Mouse (Mus musculus) hindbrain, embryonic 14.5 days (tissue): ENCODE measurements around the gene Zfp536. TPM values are rescaled to one million over a fixed set of nuclear protein-coding genes. Genes with fewer than 3 reads are reported as not detected.

Source experiments
- ATAC-seq: fragments of 200-750 bp; cut with Nextera tagmentation; 2 replicates; pipeline ENCODE4 v1.8.0; 2017; ENCODE audit warnings: moderate number of reproducible peaks, mild to moderate bottlenecking, moderate TSS enrichment, moderate library complexity; ENCODE audit not compliant: low FRiP score
- DNase-seq: peaks from one replicate; pipeline ENCODE4 v3.0.0-alpha.2; 2015; ENCODE audit warnings: low spot score
- H3K27ac ChIP-seq: fragments of 300-500 bp; sonication (generic); 2 replicates; pipeline ENCODE4 v1.5.1; 2014; ENCODE audit warnings: mild to moderate bottlenecking, moderate library complexity
- H3K27me3 ChIP-seq: fragments of 300-500 bp; sonication (generic); 2 replicates; pipeline ENCODE4 v1.6.1; 2014; ENCODE audit warnings: mild to moderate bottlenecking, low read length, mixed read lengths; ENCODE audit not compliant: control insufficient read depth, insufficient read depth
- H3K36me3 ChIP-seq: fragments of 300-500 bp; sonication (generic); replicated peaks from 2 replicates; pipeline ENCODE4 v1.6.1; 2014; ENCODE audit not compliant: control insufficient read depth, insufficient read depth
- H3K4me1 ChIP-seq: fragments of 300-500 bp; sonication (generic); replicated peaks from 2 replicates; pipeline ENCODE4 v1.6.1; 2014; ENCODE audit warnings: antibody characterized with exemption, low read length, mixed read lengths; ENCODE audit not compliant: control insufficient read depth, insufficient read depth
- H3K4me2 ChIP-seq: fragments of 300-500 bp; sonication (generic); replicated peaks from 2 replicates; pipeline ENCODE4 v1.6.1; 2014; ENCODE audit warnings: mild to moderate bottlenecking, moderate library complexity
- H3K4me3 ChIP-seq: fragments of 300-500 bp; sonication (generic); replicated peaks from 2 replicates; pipeline ENCODE4 v1.5.1; 2014; ENCODE audit warnings: mild to moderate bottlenecking, low read length
- H3K9ac ChIP-seq: fragments of 300-500 bp; sonication (generic); 2 replicates; pipeline ENCODE4 v1.6.1; 2014
- H3K9me3 ChIP-seq: fragments of 300-500 bp; sonication (generic); 2 replicates; pipeline ENCODE4 v1.6.1; 2016; ENCODE audit warnings: low read length; ENCODE audit not compliant: control insufficient read depth
- WGBS: fragments of 180-500 bp; shearing (Covaris S2); extraction: QIAGEN DNeasy Blood & Tissue Kit; methylation state at CpG from one replicate; pipeline ENCODE4 v1.1.7; 2014; 5-methylcytosine and 5-hydroxymethylcytosine counted together
- polyA plus RNA-seq: library from polyadenylated mRNA; unstranded; fragments of >200 nt; fragmentation: Nextera tagmentation; extraction: Ambion mirVana; gene quantifications from 2 replicates; pipeline ENCODE4 v1.2.1, GENCODE M21; 2014

The Zfp536 gene
- polyA plus RNA-seq, 1 experiment from 2014 or later: 43.0 TPM

- no peak overlapping the region for H3K9ac ChIP-seq
These were observed 147.7 kb downstream of the Zfp536 start for GRCm38 (mm10) chr7:37625758-37626157.

GRCm38 (mm10) chr7:37624759-37625340 is 148.6 kb downstream of the Zfp536 start:
- Histone ChIP-seq H3K4me3 (peak overlapping the region; percentile 43), H3K27me3 (no peaks in the 10 kb centered on the region), H3K4me2 (peak overlapping the region; percentile 68), H3K36me3 (no peaks in the 10 kb centered on the region), H3K27ac (peak overlapping the region; percentile 92), H3K4me1 (peaks cover 38% of the 10 kb centered on the region), H3K9ac (peak overlapping the region; percentile 76), H3K9me3 (no peaks in the 10 kb centered on the region)
- peak; percentile 58 for ATAC-seq
- DNase-seq: peak; percentile 58
- WGBS: 4% methylated on average over 20 of the region's 20 CpGs

More at GRCm38 (mm10) chr7:37625758-37626157, 147.7 kb downstream of the Zfp536 start:
- no peaks in the 10 kb centered on the region for H3K36me3 ChIP-seq
- no peaks in the 10 kb centered on the region for H3K9me3 ChIP-seq
- DNase-seq (peak; percentile 60), ATAC-seq (peak; percentile 38)
- no peaks in the 10 kb centered on the region for H3K27me3 ChIP-seq
- H3K4me3 ChIP-seq: no peak overlapping the region
- 11% methylated on average over 8 of the region's 8 CpGs for WGBS
- H3K4me1 ChIP-seq: peaks cover 38% of the 10 kb centered on the region
- peak overlapping the region; percentile 33; the same call in 1 of the 2 replicates for H3K4me2 ChIP-seq
- H3K27ac ChIP-seq: peak overlapping the region; percentile 81

GRCm38 (mm10) chr7:37623903-37624758 is 149.3 kb downstream of the Zfp536 start:
- peak overlapping the region; percentile 68 for H3K4me2 ChIP-seq
- H3K27ac ChIP-seq: peak overlapping the region; percentile 92
- H3K27me3 ChIP-seq: no peaks in the 10 kb centered on the region
- H3K36me3 ChIP-seq: no peaks in the 10 kb centered on the region
- H3K9ac ChIP-seq: peak overlapping the region; percentile 76
- WGBS: 2% methylated on average over 42 of the region's 62 CpGs
- no peaks in the 10 kb centered on the region for H3K9me3 ChIP-seq
- DNase-seq (peak; percentile 80), ATAC-seq (peak; percentile 80)
- H3K4me1 ChIP-seq: peaks cover 38% of the 10 kb centered on the region
- peak overlapping the region; percentile 43 for H3K4me3 ChIP-seq

GRCm38 (mm10) chr7:37619254-37619653 is 154.2 kb downstream of the Zfp536 start:
- DNase-seq: no peak
- no peak overlapping the region for H3K4me3 ChIP-seq
- ATAC-seq: no peak
- H3K36me3 ChIP-seq: no peaks in the 10 kb centered on the region
- H3K27me3 ChIP-seq: no peaks in the 10 kb centered on the region
- no peaks in the 10 kb centered on the region for H3K9me3 ChIP-seq
- H3K4me1 ChIP-seq: peaks cover 10% of the 10 kb centered on the region; the same call in 1 of the 2 replicates
- no peak overlapping the region for H3K27ac ChIP-seq
- 62% methylated on average over 7 of the region's 7 CpGs for WGBS
- H3K9ac ChIP-seq: no peak overlapping the region
- no peak overlapping the region for H3K4me2 ChIP-seq

- H3K9me3 ChIP-seq: no peaks in the 10 kb centered on the region
- no peak overlapping the region for H3K9ac ChIP-seq
- no peaks in the 10 kb centered on the region for H3K4me1 ChIP-seq
- DNase-seq (no peak), ATAC-seq (no peak)
- H3K27ac ChIP-seq: no peak overlapping the region
- no peak overlapping the region for H3K4me3 ChIP-seq
- no peak overlapping the region for H3K4me2 ChIP-seq
- 92% methylated on average over 2 of the region's 2 CpGs for WGBS
- H3K36me3 ChIP-seq: no peaks in the 10 kb centered on the region
- no peaks in the 10 kb centered on the region for H3K27me3 ChIP-seq
These were observed 155.6 kb downstream of the Zfp536 start for GRCm38 (mm10) chr7:37617880-37618279.

GRCm38 (mm10) chr7:37615932-37616331 is 157.5 kb downstream of the Zfp536 start:
- WGBS: 85% methylated on average over 4 of the region's 4 CpGs
- ATAC-seq: no peak
- Histone ChIP-seq H3K4me1 (no peaks in the 10 kb centered on the region), H3K9me3 (no peaks in the 10 kb centered on the region), H3K4me2 (no peak overlapping the region), H3K9ac (no peak overlapping the region), H3K36me3 (no peaks in the 10 kb centered on the region), H3K27ac (no peak overlapping the region), H3K4me3 (no peak overlapping the region), H3K27me3 (no peaks in the 10 kb centered on the region)
- DNase-seq: no peak

GRCm38 (mm10) chr7:37614381-37614780 is 159.1 kb downstream of the Zfp536 start:
- Histone ChIP-seq H3K4me3 (no peak overlapping the region), H3K9me3 (no peaks in the 10 kb centered on the region), H3K4me1 (no peaks in the 10 kb centered on the region), H3K36me3 (no peaks in the 10 kb centered on the region), H3K9ac (no peak overlapping the region), H3K27ac (no peak overlapping the region), H3K27me3 (no peaks in the 10 kb centered on the region), H3K4me2 (no peak overlapping the region)
- DNase-seq (no peak), ATAC-seq (no peak)
- 76% methylated on average over 10 of the region's 10 CpGs for WGBS

- WGBS: 93% methylated on average over 14 of the region's 14 CpGs
- no peaks in the 10 kb centered on the region for H3K27me3 ChIP-seq
- no peaks in the 10 kb centered on the region for H3K9me3 ChIP-seq
- no peak for ATAC-seq
- H3K4me3 ChIP-seq: no peak overlapping the region
- no peak for DNase-seq
- no peaks in the 10 kb centered on the region for H3K36me3 ChIP-seq
- H3K4me2 ChIP-seq: no peak overlapping the region
- H3K27ac ChIP-seq: no peak overlapping the region
- no peak overlapping the region for H3K9ac ChIP-seq
- no peaks in the 10 kb centered on the region for H3K4me1 ChIP-seq
These were observed 164.9 kb downstream of the Zfp536 start for GRCm38 (mm10) chr7:37608556-37608955.

- H3K4me1 ChIP-seq: peaks cover 5% of the 10 kb centered on the region; the same call in 1 of the 2 replicates
- no peaks in the 10 kb centered on the region for H3K9me3 ChIP-seq
- 90% methylated on average over 6 of the region's 6 CpGs for WGBS
- H3K9ac ChIP-seq: no peak overlapping the region
- H3K36me3 ChIP-seq: no peaks in the 10 kb centered on the region
- no peak overlapping the region for H3K27ac ChIP-seq
- H3K27me3 ChIP-seq: no peaks in the 10 kb centered on the region
- no peak for DNase-seq
- ATAC-seq: no peak
- no peak overlapping the region for H3K4me3 ChIP-seq
- no peak overlapping the region for H3K4me2 ChIP-seq
These were observed 165.5 kb downstream of the Zfp536 start for GRCm38 (mm10) chr7:37607906-37608305.
